Mouse (Mus musculus) retina, adult 2 months (tissue): ENCODE measurements around the gene Pfdn6.
"Not testable (repeated sequence)": the region's sequence is repeated elsewhere in the genome, so short reads cannot be mapped to it uniquely, and the experiment has no call there.

Source experiments
- DNase-seq: peaks from one replicate; pipeline ENCODE4 v3.0.0-alpha.2; 2012; ENCODE audit warnings: low read depth, low spot score

Gene Pfdn6

GRCm38 (mm10) chr17:33940206-33940805 is at the start of gene Pfdn6, which contains the start of gene Wdr46:
Pfdn6 (minus strand) TSS chr17:33940343.
Wdr46 (plus strand) TSS chr17:33940660.
- DNase-seq = peak; percentile 87

DNA sequence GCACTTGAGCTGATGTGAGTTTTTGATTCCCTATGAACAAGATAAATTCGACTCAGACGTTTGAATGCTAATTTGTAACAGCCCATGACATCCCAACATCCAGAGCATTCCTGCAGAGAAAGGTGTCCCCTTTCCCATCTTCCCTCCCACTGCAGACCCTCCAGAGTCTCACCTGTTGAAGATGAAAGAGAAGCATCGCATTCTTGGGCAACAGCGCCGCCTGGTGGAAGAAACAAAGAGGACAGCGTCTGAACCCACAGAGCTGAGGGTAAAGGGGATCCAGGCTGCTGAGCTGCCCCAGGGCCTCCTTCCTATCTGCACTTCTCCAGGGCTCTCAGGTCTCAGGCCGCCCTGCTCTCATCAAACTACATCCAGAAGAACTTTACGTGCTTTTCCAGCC is 42.0 kb upstream of the Pfdn6 start:
- DNase-seq = not testable (repeated sequence)

- peak; percentile 86 for DNase-seq
Measured at GRCm38 (mm10) chr17:33981192-33981909, 41.2 kb upstream of the Pfdn6 start.

DNA sequence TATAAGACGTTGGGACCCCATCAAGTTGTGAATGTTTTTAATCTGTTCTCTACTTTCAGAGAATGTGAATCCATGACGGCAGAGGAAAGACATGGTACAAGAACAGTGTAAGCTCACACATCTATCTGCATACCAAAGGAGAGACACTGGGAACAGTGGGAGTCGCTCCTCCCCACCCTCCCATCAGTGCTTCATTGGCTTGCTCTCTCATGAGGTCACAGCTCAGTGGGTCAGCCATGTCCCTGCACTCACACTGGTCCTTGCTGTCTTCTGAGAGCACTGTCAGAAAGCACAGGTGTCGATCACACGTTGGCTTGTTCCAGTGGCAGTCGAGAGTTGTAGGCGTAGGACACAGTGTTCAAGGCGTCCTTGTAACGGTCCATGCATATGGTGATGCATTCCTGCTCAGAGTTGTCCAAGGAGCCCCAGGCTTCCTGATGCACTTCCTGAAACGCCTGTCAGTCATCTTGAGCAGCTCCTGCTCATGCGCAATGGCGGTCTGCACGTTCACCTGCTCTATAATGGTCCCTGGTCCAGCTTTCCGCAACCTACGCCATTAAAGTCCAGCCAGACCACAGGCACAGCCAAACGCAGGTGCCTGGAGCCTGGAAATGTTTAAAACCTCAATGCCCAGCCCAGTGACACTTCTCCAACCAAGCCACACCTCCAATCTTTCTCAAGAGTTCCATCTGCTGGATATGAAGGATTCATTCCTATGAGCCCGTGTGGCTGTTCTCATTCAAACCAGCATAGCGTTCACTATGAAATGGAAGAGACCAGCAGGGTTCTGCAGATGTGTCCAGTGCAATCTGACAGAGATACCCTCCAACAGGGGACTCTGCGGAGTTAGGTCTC is 40.3 kb upstream of the Pfdn6 start:
- DNase-seq = no peak

DNA sequence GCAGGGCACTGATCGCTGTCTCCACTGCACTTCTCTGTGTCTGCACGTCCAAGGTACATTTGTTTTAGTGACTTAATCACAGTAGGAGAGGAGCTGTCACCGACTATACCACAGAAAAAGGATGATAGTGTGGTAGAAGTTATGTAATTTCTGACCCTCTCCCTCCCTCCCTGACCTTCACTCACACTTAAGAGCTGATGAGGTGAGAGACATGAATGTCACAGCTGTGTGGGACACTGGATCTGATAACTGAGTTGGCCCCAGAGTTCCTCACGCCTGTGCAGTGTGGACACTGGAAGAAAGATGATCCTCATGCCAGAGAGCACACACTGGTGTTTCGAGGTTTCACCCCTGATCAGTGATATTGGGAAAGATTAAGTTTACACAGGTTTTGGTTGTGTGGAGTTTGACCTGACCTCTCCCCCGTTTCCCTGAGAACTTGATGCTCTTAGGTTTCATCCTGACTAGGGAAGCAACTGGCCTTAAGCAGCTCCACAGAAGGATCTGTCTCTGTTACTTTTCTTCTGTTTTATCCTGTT is 39.4 kb upstream of the Pfdn6 start:
- DNase-seq = no peak

DNA sequence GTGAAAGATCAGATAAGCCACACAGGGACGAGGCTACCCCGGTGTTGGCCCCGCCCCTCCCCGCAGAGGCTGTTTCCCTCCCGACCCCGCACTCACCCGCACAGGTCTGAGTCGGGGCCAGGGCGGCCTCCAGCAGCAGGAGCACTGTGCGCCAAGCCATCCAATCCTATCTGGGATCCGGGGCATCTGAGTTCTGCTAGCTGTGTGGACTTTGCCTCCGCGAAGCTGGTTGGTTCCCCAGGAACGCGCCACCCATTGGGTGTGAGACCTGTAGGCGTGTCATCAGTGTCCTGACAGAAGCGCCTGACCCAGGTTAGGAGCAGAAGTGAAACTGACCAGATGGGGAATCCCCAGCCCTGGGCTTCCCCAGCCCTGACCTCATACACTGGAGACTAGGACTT is 38.5 kb upstream of the Pfdn6 start:
- peak; percentile 81 for DNase-seq

- DNase-seq = no peak
Measured at GRCm38 (mm10) chr17:33977861-33978557, 37.9 kb upstream of the Pfdn6 start.

DNA sequence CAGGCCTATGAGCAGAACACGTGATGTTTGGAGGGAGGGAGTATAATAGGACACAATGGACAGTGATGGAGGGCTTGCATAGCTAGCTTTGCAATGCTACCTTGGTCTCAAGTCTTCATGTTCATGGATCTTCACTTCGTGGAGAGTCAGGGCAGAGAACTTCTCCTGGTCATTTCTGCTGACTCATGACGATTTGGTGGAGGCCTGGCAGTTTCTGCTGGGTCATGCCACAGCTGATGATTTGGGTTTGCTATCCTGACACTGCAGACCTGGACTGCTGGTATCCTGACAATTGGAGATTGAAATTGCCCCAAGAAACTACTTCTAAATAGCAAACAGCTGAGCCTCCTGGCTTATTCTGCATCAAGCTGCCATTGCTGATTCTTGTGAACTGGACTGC is 33.4 kb upstream of the Pfdn6 start:
- no peak for DNase-seq

GRCm38 (mm10) chr17:33972691-33973090 is 32.5 kb upstream of the Pfdn6 start:
- no peak for DNase-seq

GRCm38 (mm10) chr17:33969394-33969793 is 29.3 kb upstream of the Pfdn6 start:
- no peak for DNase-seq

DNA sequence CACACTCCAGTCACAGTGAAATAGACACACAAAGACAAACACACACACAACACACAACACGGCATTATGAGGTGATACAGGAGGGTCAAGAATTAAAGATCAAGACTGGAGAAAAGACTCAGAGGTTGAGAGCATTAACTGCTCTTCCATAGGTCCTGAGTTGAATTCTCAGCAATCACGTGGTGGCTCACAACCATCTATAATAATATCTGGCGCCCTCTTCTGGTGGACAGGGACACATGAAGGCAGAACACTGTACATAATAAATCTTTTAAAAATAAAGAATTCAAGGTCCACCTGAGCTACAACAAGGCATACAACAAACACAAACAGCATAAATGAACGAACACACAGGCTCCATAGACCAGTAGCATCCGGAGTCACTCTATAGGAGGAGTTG is 28.8 kb upstream of the Pfdn6 start:
- DNase-seq = no peak

- peak; percentile 63 for DNase-seq
Measured at GRCm38 (mm10) chr17:33968489-33968888, 28.3 kb upstream of the Pfdn6 start.

GRCm38 (mm10) chr17:33965846-33966550 is 25.9 kb upstream of the Pfdn6 start:
- no peak for DNase-seq

DNA sequence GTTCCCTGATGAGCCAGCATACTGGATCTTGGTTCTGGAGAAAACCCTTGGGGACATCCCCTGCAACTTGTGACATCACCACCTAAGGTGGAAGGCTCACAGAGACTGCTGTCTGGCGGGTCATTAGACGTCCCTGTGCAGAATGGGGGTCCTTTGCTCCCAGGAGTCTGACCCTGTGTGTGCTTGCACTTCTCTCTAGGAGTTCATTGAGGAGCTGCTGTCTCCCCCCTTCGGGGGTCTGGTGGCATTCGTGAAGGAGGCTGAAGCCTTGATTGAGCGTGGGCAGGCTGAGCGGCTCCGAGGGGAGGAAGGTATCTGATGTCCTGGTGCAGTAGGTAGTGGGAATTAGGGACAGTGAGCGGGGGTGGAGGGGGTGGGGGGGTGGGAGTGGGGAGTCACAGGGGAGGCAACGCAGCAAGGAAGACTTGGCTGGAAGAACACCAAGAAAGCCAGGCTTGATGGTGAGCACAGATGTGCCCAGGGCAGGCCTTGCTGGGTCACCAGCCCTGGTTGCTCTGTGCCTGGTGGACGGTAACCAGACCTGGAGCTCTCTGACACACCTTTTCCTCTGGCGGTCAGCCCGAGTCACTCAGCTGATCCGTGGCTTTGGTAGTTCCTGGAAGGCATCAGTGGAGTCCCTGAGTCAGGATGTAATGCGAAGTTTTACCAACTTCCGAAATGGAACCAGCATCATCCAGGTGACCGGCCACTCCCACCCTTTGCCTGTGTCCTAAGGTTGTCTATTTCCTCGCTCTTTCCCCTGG is 25.1 kb upstream of the Pfdn6 start:
- no peak for DNase-seq

GRCm38 (mm10) chr17:33962876-33963275 is 22.7 kb upstream of the Pfdn6 start:
- DNase-seq = no peak

DNA sequence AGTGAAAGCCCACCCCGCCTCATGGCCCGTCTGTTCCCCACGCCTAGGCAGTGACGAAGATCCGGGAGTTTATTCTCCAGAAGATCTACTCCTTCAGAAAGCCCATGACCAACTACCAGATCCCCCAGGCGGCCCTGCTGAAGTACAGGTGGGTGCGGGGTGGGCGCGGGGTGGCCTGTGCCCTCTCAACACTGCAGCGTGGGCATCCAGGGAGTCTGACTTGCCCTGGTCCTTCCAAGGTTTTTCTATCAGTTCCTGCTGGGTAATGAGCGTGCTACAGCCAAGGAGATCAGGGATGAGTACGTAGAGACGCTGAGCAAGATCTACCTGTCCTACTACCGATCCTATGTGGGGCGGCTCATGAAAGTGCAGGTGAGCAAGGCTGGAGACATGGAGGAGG is 19.8 kb upstream of the Pfdn6 start:
- DNase-seq = no peak

DNA sequence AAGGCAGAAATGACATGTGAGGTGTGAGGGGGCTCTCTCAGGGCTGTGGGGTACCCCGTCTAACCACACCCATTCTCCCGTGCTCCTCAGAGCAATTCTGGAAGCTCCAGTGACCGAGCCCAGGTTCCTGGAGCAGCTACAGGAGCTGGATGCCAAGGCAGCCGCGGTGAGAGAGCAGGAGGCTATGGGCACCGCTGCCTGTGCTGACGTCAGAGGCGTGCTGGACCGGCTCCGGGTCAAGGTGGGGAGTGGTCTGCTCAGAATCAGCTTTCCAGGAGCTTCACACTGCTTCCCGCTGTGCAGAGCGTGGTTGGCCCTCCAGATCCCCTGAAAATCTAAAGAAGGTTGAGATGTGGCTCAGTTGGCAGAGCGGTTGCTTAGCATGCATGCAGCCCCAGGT is 19.0 kb upstream of the Pfdn6 start:
- no peak for DNase-seq

DNA sequence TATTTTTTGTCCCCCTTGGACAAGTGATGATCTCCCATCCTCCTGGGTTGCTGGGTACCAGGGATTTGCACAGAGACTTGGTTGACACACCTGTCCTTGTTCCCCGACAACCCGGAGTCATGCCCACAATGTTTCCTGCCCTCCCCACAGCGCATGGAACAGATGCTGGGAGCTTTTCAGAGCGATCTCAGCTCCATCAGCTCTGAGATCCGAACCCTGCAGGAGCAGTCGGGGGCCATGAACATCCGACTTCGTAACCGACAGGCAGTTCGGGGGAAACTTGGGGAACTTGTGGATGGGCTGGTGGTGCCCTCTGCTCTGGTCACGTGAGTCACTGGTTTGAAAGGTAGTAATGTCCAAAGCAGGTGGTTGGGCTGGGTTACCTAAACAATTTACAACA is 18.3 kb upstream of the Pfdn6 start:
- no peak for DNase-seq

DNA sequence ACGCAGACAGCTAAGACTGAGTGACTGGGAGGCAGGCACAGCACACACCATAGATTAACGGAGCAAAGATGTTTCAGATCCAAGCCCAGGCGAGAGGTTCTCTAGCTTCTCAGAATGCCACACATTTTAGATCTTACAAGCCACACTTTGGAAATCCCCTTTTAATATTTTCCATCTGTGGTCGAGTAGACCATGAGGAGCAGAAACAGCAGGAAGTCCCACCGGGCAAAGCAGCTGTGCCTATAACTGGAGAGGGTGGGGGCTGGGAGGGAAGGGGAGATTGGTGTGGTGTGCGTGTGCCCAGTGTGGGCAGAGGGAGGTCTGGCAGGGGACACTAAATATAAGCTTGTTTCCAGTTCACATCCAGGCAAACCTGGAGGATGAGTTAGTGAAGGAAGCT is 17.4 kb upstream of the Pfdn6 start:
- DNase-seq = no peak

GRCm38 (mm10) chr17:33956336-33956735 is 16.2 kb upstream of the Pfdn6 start:
- DNase-seq = no peak
